Mouse (Mus musculus) liver (tissue): ENCODE measurements around the gene 3110009E18Rik.
A peak's percentile ranks its signal among the peaks of the same experiment; 100 is the strongest.

Source experiments
- DNase-seq: peaks from one replicate; pipeline ENCODE4 v3.0.0-alpha.2; 2020; ENCODE audit warnings: mixed read lengths

Gene 3110009E18Rik

GRCm38 (mm10) chr1:120120969-120121811 lies at the start of gene 3110009E18Rik, which contains the start of gene Dbi:
TSS of gene 3110009E18Rik (plus strand) at chr1:120121187.
TSS of gene Dbi (minus strand) at chr1:120121078.
- peak; percentile 99 for DNase-seq

- DNase-seq: peak; percentile 45
Measured at GRCm38 (mm10) chr1:120072900-120073299, 48.1 kb upstream of the 3110009E18Rik start.

GRCm38 (mm10) chr1:120073519-120074306 lies 47.3 kb upstream of the 3110009E18Rik start, which contains the start of gene Tmem37:
TSS of gene Tmem37 (minus strand) at chr1:120074074.
- DNase-seq: peak; percentile 82

GRCm38 (mm10) chr1:120074307-120074702 lies 46.7 kb upstream of the 3110009E18Rik start:
- no peak for DNase-seq

- DNase-seq: no peak
Measured at GRCm38 (mm10) chr1:120074931-120075330, 46.1 kb upstream of the 3110009E18Rik start.

- DNase-seq: no peak
Measured at GRCm38 (mm10) chr1:120075507-120075906, 45.5 kb upstream of the 3110009E18Rik start.

- DNase-seq: no peak
Measured at GRCm38 (mm10) chr1:120077746-120078410, 43.1 kb upstream of the 3110009E18Rik start.

- no peak for DNase-seq
Measured at GRCm38 (mm10) chr1:120080632-120081031, 40.4 kb upstream of the 3110009E18Rik start.

- DNase-seq: peak; percentile 60
Measured at GRCm38 (mm10) chr1:120082957-120083585, 37.9 kb upstream of the 3110009E18Rik start.

- no peak for DNase-seq
Measured at GRCm38 (mm10) chr1:120083921-120084517, 37.0 kb upstream of the 3110009E18Rik start.

- DNase-seq: no peak
Measured at GRCm38 (mm10) chr1:120085696-120086095, 35.3 kb upstream of the 3110009E18Rik start.

- DNase-seq: no peak
Measured at GRCm38 (mm10) chr1:120086644-120087043, 34.3 kb upstream of the 3110009E18Rik start.

- no peak for DNase-seq
Measured at GRCm38 (mm10) chr1:120089180-120089579, 31.8 kb upstream of the 3110009E18Rik start.

GRCm38 (mm10) chr1:120090880-120091570 lies 30.0 kb upstream of the 3110009E18Rik start:
- no peak for DNase-seq

GRCm38 (mm10) chr1:120093482-120094134 lies 27.4 kb upstream of the 3110009E18Rik start:
- DNase-seq: peak; percentile 80

GRCm38 (mm10) chr1:120094920-120095319 lies 26.1 kb upstream of the 3110009E18Rik start:
- DNase-seq: no peak

GRCm38 (mm10) chr1:120098327-120098726 lies 22.7 kb upstream of the 3110009E18Rik start:
- DNase-seq: peak; percentile 66

GRCm38 (mm10) chr1:120099483-120099882 lies 21.5 kb upstream of the 3110009E18Rik start:
- DNase-seq: no peak

- DNase-seq: no peak
Measured at GRCm38 (mm10) chr1:120100456-120101226, 20.3 kb upstream of the 3110009E18Rik start.

- no peak for DNase-seq
Measured at GRCm38 (mm10) chr1:120101227-120101609, 19.8 kb upstream of the 3110009E18Rik start.
